Mouse (Mus musculus): ENCODE data around the gene Itga6.

Itga6 gene

DNA sequence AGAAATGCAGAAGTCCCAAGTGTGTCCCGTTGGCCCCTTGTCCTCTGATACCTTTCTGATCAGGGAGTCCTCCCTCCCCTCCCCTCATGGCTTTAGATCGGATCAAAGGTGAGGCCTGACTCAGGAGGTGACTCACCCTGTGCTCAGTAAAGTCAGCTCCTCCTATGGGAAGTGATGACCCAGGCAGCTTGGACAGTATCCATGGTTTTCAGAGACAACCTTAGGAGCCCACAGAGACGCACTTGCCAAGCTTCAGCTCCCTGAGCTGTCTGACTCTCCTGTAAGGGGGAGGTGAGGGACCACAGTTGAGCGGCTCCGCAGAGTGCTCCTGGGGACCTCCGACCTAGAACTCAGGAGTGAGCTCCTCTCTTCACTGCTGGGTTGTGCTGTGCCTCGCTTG is 56.3 kb downstream of the Itga6 start:
- no peak for DNase-seq (ENCODE audit: low read depth, low spot score)

DNA sequence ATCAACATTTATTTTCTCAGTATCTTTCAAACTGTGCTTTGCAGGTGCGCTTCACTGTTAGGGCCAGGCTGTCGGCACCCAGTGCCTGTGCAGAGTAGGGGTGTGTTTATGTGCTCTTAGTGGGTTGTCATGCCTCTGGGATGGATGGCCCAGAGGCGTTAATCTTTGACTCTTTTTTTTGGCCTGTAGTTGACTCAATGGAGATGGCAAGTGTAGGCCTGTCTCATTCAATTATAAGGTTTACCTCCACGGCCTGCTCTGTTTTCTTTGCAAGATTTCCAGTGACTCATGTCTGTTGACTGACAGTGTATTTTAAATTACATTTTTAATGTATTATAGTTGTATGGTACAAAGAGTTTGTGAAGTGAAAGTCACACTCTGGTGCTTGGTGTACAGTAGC is 56.7 kb downstream of the Itga6 start:
- no peak for DNase-seq (ENCODE audit: low read depth, low spot score)

- no peak for DNase-seq (ENCODE audit: low read depth, low spot score)
These were observed 59.7 kb downstream of the Itga6 start for GRCm38 (mm10) chr2:71805120-71805519.

GRCm38 (mm10) chr2:71805611-71806567 is 60.5 kb downstream of the Itga6 start:
- no peak for DNase-seq (ENCODE audit: low read depth, low spot score)

DNA sequence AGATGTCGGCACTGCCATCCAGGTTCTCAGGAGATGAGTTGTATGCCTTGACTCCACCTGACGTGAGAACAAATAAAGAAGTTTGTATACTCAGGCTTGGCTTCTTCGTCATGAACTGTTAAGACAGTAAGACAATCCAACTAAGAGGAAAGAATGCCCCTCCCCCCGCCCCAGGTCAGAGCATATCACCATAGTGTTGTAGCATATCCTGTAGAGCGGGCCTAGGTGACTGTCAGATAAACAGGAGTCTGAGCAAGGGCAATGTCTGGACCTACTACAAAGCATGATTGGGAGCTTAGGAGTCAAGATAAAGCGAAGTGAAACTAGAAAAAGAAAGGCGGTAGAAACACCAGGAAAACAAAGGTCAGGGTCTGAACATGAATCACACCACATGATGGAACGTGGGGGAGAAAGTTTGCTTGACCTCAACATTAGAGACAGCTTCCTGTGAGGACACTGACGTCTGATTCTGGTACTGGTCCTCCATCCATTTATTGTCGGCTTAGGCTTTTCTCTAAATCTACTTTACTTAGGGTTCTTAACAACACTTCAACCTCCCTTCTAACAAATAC is 64.0 kb downstream of the Itga6 start:
- DNase-seq (ENCODE audit: low read depth, low spot score) = no peak

DNA sequence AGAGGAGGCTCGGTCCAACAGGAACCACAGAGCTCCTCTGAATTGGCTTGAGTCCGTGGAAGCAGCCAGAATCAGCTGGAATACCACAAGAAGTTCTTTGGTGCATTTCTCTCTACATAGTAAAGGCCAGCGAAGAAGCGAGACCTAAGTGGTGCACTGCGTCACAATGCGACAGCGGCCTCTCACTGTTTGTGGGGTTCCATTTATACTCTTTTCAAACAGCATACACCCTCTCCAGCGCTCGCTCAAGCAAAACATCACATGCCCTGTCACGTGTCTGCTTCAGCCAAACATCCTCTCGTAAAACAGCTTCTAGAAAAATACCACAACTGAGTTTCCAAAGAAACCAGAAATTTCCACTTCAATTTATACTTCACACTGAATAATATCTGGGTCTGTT is 64.6 kb downstream of the Itga6 start:
- DNase-seq (ENCODE audit: low read depth, low spot score) = no peak

DNA sequence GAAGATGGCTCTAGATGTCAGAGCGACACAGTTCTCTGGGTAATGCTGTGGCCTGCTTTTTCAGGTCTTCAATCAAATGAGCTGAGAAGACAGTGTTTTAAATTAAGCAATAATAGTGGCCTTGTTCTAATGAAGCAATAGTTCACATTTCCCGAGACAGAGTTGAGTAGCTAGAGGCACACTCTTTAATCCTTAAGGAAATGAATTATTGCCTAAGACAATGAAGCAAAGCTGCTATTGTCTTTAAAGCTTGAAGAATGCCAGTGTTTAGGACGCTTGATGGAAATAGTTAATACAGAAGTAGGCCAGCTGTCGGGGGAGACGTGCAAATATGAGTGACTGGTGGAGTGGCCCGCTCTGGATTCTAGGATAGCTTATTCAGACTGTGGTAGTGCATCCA is 65.5 kb downstream of the Itga6 start:
- DNase-seq (ENCODE audit: low read depth, low spot score) = no peak

DNA sequence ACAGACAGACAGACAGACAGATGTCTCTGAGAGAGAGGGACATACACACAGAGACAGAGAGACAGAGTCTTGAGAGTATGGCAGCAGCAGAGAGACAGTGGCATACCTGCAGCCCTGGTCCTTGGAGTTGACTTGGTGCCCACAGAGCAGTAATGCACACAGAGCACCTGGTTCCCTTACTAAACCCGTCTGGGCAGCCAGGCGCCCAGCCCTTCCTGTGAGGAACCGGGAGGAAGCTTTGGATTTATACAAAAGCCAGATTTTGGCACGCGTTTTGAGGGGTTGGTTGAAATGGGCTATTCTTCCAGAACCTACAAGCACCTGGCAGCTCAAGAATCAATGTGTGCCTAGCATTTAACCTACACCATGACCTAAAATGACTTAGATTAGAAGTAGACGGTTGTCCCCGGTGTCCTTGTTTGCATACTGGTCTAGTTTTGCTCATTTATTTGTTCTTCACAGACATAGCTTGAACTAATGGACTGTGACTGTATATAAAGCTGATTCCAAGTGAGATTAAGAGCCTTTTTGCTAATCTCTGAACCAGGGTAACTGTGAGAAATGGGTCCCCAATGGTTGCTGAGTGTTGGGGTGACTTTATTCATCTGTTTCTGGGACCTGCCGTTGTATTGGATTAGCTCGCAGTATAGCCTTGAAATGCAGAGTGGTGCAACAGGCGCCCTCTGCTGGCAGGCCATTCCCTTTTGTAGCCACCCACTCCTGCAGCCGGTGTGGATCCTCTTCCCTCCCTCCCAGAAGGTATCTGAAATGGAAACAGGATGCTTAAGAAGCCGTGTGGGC is 67.0 kb downstream of the Itga6 start:
- DNase-seq (ENCODE audit: low read depth, low spot score) = peak; percentile 63

GRCm38 (mm10) chr2:71813022-71813358 is 67.6 kb downstream of the Itga6 start:
- no peak for DNase-seq (ENCODE audit: low read depth, low spot score)

DNA sequence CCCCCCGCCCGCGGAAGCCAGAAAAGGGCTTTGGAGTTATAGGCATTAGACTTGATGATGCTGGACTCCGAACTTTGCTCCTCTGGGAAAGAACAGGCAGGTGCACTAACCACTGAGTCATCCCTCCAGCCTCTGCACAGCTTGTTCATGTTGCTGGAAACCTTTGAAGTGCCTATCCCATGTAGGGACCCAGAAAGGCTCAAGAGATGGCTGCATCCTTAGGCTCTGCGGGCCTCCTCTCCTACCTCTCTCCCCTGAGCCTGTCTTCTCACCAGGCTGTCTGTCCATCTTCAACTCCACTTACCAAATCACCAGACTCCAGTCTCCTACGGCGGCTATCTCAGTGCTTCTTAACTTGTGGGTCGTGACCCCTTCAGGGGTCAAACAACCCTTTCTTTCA is 68.0 kb downstream of the Itga6 start:
- DNase-seq (ENCODE audit: low read depth, low spot score) = no peak

DNA sequence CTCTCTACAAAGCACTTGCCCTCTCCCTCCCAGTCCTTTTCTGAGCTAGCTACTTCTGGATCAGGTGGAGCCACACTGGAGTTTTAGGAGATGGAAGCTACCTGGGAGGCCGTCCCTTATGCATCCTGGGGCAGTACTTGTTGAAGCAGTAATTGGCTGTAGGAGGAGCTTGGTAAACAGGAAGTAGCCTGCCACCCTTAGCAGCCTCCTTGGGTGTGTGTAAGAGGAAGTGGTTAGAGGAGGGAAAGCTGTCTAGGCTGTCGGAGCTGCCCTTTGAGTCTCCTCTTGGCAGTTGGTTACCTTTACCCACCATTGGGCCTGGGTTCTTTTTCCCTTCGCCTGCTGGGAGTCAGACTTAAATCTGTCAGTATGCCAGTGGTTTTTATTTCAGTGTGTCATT is 68.6 kb downstream of the Itga6 start:
- no peak for DNase-seq (ENCODE audit: low read depth, low spot score)

DNA sequence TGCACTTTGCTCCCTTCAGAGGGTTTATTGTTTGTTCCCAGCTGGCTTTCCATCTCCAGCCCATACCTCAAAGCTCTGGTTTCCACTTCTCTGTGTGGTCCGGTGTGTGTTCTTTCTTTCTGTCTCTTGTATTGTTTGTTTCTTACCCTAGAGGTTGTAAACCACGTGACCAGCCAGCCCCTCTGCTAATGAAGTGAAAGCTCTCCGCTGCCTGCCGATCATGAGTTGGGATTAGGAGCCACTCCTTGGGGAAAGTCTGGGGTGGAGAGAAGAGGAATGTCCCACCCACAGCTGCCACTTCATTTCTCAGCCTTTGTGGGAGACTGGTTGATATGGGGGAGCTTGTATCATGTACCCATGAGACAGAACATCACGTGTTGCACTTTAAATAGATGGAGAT is 69.9 kb downstream of the Itga6 start:
- no peak for DNase-seq (ENCODE audit: low read depth, low spot score)

GRCm38 (mm10) chr2:71816391-71817041 is 71.1 kb downstream of the Itga6 start:
- DNase-seq (ENCODE audit: low read depth, low spot score) = peak; percentile 31

GRCm38 (mm10) chr2:71824146-71824545 is 78.7 kb downstream of the Itga6 start:
- no peak for DNase-seq (ENCODE audit: low read depth, low spot score)

- no peak for DNase-seq (ENCODE audit: low read depth, low spot score)
These were observed 82.3 kb downstream of the Itga6 start for GRCm38 (mm10) chr2:71827711-71828110.

DNA sequence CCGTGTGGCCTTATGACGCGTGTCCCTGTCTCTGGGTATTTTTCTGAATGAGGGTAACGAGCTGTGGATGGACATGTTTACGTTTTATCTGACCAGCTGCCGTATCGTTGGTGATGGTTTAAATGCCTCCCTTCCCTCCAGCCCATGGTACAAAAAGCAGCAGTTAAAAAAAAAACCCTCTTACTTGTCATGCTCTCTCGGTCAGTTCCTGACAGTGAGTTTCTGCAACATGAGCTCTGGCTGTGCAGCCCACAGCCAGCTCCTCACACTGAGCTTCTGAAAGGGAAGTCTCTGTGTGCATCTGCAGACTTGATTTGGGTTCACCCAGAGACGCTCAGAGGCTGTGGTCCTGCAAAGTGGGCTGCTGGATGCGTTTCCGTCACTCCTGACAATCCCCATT is 83.5 kb downstream of the Itga6 start:
- DNase-seq (ENCODE audit: low read depth, low spot score) = no peak

- DNase-seq (ENCODE audit: low read depth, low spot score) = no peak
These were observed 88.2 kb downstream of the Itga6 start for GRCm38 (mm10) chr2:71833626-71834025.

- no peak for DNase-seq (ENCODE audit: low read depth, low spot score)
These were observed 89.0 kb downstream of the Itga6 start for GRCm38 (mm10) chr2:71834371-71834770.

DNA sequence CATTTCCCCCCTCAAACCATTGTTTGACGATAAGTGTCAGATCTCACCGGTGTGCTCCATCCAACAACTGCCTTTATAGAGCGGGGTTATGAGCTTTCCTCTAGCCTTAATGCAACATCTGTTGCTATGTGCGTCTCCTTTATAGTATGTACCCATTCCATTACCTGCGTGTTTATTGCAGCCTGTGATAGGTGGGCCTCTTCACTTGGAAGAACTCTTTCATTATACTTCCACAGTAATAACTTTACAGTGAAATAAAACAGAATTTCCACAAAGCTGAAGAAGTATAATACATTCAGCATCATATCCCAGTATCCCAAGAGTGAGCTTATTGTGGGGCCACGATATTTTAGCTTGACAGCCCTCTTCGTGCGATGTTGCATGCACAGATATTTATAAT is 90.1 kb downstream of the Itga6 start:
- DNase-seq (ENCODE audit: low read depth, low spot score) = no peak

- no peak for DNase-seq (ENCODE audit: low read depth, low spot score)
These were observed 90.8 kb downstream of the Itga6 start for GRCm38 (mm10) chr2:71836232-71836631.

GRCm38 (mm10) chr2:71837261-71837660 is 91.8 kb downstream of the Itga6 start:
- DNase-seq (ENCODE audit: low read depth, low spot score) = no peak

DNA sequence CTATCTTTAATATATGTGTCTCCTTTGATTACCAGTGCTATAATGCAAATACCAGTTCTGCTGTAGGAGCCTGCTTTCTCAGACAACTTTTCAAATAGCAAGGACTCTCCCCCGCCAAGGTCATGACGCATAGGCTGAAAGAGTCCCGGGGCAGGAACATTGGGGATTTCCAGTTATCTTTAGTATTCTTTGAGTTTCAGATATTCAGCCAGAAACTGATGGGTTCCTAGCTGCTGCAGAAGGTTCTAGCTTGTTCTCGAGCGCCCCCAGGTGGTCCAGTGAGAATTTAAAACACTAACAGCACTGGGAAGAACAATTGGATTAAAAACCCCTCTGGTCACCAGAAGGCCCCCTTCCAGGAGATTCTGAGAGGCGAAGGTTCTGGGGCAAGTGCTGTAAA is 92.4 kb downstream of the Itga6 start:
- peak; percentile 45 for DNase-seq (ENCODE audit: low read depth, low spot score)
